Mouse (Mus musculus) right cerebral cortex, postnatal 36 days (tissue): ENCODE data around the gene Mfap3.
A peak's percentile ranks its signal among the peaks of the same experiment; 100 is the strongest.

Experiments
- DNase-seq, 2 experiments: peaks; one replicate each; pipeline ENCODE4 v3.0.0; 2022; ENCODE audit warnings: low spot score in 2 of 2, mixed read lengths in 1 of 2

Gene Mfap3

DNA sequence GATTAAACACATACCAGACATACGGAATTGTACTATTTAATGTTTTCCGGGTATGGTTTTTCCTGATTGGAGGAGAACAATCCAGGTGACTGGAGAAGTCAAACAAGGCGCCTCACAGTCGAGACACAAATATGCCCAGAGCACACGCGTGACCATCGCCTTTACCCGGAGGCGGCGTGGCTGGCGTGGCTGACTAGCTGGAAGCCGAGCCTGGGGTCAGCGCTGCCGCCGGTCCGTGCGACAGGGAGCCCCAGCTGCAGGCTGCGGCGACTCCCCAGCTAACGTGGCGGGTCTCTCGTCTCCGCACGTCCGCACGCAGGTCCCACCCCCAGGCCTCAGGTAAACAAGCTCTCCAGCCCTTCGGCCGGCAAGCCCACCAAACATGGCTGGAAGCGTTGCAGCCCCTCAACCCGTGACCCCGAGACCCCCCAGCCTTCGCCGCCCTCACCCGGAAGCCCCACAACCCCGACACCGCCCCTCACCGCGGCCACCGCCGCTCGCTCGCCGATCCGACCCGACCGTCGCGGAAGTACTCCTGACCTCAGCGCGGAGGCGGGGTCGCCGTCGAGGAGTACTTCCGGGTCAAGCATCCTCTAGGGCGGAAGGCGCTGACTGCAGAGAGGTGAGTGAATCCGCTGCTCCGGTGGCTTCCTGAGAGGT is at the start of gene Mfap3, which contains the start of gene Fam114a2:
Gene Mfap3 (plus strand): TSS at position 574 of the 660 bp plus-strand sequence.
Gene Fam114a2 (minus strand): TSS at position 527 of the 660 bp plus-strand sequence.
- DNase-seq = peak; percentile 75 to 80

DNA sequence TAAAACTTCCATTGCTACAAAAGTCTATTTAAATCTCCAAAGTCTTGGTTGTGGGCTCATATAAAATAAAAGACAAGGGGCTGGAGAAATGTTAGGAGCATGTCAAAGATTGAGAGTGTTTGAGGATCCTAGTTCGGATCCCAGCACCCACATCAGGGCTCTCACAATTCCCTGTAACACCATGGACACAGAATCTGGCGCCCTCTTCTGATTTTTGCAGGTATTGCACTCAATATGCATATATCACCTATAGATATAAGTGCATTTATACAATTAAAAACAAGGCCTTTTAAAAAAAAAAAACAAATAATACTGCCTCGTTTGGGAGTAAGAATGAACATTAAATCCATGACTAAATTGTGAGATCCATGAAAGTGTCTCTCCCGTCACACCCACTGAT is 49.8 kb upstream of the Mfap3 start:
- no peak for DNase-seq

- no peak for DNase-seq
Observed at GRCm38 (mm10) chr11:57470056-57470455, 48.4 kb upstream of the Mfap3 start.

DNA sequence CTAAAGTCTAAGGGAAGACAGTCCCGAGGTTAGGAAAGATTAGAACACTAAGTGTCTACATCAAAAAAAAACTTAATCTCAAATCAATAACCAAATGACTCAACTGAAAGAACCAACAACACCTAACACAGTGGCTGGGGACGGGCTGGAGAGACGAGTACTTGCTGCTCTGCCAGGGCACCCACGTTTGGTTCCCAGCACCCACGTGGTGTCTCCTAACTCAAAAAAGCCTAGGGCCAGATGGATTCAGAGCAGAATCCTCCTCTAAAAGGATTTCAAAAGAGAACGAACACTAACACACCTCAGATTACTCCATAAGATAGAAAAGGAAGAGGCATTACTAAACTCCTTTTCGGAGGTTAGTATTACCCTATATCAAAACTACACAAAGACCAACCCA is 47.5 kb upstream of the Mfap3 start:
- DNase-seq = no peak

GRCm38 (mm10) chr11:57474296-57474941 is 44.0 kb upstream of the Mfap3 start:
- DNase-seq = peak; percentile 40 to 50

GRCm38 (mm10) chr11:57475119-57475518 is 43.3 kb upstream of the Mfap3 start:
- peak in 1 of 2 experiments; percentile 15 for DNase-seq

GRCm38 (mm10) chr11:57478077-57478476 is 40.4 kb upstream of the Mfap3 start:
- DNase-seq = no peak

DNA sequence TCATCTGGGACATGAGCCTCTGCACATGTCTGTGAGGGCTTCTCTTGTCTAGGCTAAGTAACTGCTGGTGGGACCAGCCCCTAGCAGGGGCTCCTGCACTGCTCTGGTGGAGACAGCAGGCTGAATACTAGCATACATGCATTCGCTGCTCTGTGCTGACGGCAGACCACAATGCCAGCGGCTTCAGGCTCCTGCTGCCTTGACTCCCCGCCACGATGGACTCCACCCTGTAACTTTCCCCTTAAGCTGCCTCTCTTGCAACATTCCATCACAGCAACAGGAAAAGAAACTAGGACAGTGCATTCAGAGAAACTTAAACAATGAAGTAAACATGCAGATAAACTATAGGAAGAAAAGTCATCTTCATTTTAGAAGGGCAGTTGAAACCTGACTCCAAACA is 30.0 kb upstream of the Mfap3 start:
- DNase-seq = no peak

GRCm38 (mm10) chr11:57496462-57497039 is 21.9 kb upstream of the Mfap3 start:
- no peak for DNase-seq

DNA sequence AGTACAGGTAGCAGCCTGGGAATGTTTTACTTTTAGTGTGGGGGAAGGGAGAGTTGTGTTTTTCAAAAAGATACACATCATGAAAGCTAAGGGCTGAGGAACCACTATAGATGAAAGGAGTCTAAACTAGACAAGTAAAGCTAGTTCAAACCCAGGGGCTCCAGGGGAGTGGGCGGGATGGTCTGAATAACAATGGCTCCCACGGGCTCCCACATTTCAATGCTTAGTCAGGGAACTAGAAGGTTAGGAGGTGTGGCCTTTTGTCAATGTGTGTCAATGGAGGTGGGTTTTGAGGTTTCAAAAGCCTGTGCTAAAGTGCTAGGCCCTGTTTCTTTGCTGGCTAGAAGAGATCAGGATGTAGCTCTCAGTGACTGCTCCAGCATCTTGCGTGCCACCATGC is 20.8 kb upstream of the Mfap3 start:
- DNase-seq = no peak

- no peak for DNase-seq
Observed at GRCm38 (mm10) chr11:57498215-57498614, 20.2 kb upstream of the Mfap3 start.

DNA sequence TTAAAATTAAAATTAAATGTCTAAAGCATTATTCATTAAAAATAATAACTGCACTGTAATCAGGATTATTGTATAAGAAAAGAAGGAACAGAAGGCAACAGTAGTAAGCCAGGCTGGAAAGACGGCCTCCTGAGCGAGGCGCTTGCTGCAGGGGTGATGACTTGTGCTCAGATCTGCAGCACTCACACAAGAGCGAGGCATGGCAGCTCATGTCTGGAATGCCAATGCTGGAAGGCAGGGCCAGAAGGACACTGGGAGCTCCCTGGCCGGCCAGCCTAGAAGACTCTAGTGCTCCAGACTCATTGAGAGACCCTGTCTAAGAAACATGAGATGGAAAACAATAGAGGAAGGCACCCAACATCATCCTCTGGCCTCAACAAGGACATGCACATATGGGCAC is 15.3 kb upstream of the Mfap3 start:
- DNase-seq = no peak

DNA sequence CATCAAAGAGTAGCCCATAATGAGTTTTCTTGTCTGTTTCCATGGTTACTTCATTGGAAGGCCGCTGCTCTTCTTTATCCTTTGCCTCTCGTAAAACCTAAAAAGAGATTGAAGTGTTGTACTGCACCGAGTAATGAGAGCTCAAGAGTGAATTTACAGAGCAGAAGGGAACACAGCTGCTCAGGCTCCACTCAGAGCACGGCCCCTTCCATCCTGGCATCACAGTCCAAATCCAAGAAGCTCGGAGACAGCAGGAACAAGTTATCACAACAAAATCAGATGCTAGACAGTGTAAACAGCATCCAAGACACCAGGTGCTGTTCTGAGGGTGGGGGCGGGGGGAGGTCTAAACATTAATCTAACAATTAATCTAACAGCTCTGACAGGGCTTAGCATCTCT is 11.6 kb upstream of the Mfap3 start:
- no peak for DNase-seq

- DNase-seq = no peak
Observed at GRCm38 (mm10) chr11:57515218-57515617, 3.2 kb upstream of the Mfap3 start.

- DNase-seq = no peak
Observed at GRCm38 (mm10) chr11:57516946-57517441, 1.5 kb upstream of the Mfap3 start.

- no peak for DNase-seq
Observed at GRCm38 (mm10) chr11:57518751-57519148, 286 bp downstream of the Mfap3 start.

- no peak for DNase-seq
Observed at GRCm38 (mm10) chr11:57519304-57519703, 840 bp downstream of the Mfap3 start.

GRCm38 (mm10) chr11:57521206-57521605 is 2.7 kb downstream of the Mfap3 start:
- DNase-seq = no peak

DNA sequence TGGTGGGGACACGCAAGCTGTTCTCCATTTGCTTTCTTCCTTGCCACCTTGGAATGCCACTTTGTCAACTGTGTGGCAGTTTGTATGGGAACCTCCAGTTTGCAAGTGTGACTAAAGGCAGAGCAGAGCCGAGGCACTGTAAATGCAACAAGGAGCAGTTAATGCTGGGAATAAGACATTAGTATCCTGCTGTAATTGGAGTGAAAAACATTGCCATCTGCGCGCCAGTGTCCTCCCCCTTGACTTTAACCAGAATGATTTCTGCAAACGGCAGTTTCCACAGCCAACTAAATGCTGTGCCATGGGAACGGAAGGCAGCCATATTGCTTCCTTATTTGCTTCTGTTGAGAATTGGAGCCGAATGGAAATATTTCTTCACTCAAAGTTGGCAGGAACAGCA is 3.6 kb downstream of the Mfap3 start:
- DNase-seq = peak; percentile 37 to 42

- no peak for DNase-seq
Observed at GRCm38 (mm10) chr11:57523418-57523817, 5.0 kb downstream of the Mfap3 start.

- no peak for DNase-seq
Observed at GRCm38 (mm10) chr11:57524597-57524996, 6.1 kb downstream of the Mfap3 start.

GRCm38 (mm10) chr11:57525900-57526299 is 7.4 kb downstream of the Mfap3 start:
- no peak for DNase-seq

- DNase-seq = no peak
Observed at GRCm38 (mm10) chr11:57527506-57527905, 9.0 kb downstream of the Mfap3 start.
